Comparison of ENCODE assay signal across 18 mouse cellular contexts in the genomic region with DNA sequence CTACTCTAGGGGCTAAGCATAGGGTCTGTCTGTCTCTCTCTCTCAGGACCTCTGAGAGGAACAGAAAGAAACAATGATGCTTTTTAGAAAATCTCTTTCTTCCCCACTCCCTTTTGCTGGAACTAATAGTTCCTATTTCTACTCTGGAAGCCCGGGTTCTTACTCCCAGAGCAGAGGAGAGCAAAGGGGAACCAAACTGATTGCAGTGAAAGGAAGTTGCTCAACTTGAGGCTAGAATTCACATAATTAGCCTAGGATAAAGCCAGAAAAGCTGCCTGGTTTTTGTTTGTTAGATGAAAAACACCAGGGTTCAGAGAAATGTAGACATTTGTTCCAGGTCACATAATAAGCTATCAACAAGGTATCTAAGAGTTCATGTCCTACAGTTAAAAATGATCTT. TPM values are rescaled to one million over a fixed set of nuclear protein-coding genes. Genes with fewer than 3 reads are reported as not detected.
DNase-seq lines count a peak whose midpoint lies in the region; ATAC-seq and TF ChIP-seq lines count a peak whose summit lies in the region.
"Had no signal": no experiment of that assay in that cellular context is flagged by ENCODE, and none has a peak within 500 bp of the region (broad histone marks: within the 10 kb centered on the region; RNA-seq: fewer than 3 reads in every experiment).

No protein-coding gene starts in this region.

- peaks cover 9% of the 10 kb centered on the region for H3K79me2 ChIP-seq in MEL (ENCODE audit: control insufficient read depth, insufficient read depth, low read length, poor library complexity)

- H3K4me2 ChIP-seq in heart, embryonic 12.5 days: peak overlapping the region; percentile 19; the same call in 1 of the 2 replicates
- H3K4me2 ChIP-seq in liver, embryonic 13.5 days: peak overlapping the region; percentile 79
- no peak overlapping the region for H3K4me2 ChIP-seq in hindbrain, embryonic 11.5 days (replicated peaks; ENCODE audit: low read depth, low read length)
- H3K4me2 ChIP-seq: hindbrain, embryonic 15.5 days; midbrain, embryonic 13.5 days had no signal

- no peaks in the 10 kb centered on the region for H3K9me3 ChIP-seq in heart, embryonic 12.5 days (replicated peaks)
- H3K9me3 ChIP-seq in MEL (replicated peaks; ENCODE audit: insufficient read depth, low read length): no peaks in the 10 kb centered on the region
- H3K9me3 ChIP-seq in liver, embryonic 13.5 days (replicated peaks): no peaks in the 10 kb centered on the region
- no peaks in the 10 kb centered on the region for H3K9me3 ChIP-seq in hindbrain, embryonic 11.5 days (ENCODE audit: control insufficient read depth, low read length)
- H3K9me3 ChIP-seq: embryonic facial prominence, embryonic 10.5 days; G1E; hindbrain, embryonic 15.5 days; midbrain, embryonic 13.5 days had no signal

- H3K9ac ChIP-seq in heart, embryonic 12.5 days: no peak overlapping the region
- H3K9ac ChIP-seq in MEL (ENCODE audit: control insufficient read depth, low read depth, low read length, poor library complexity, severe bottlenecking): no peak overlapping the region; the same call in 1 of the 2 replicates
- H3K9ac ChIP-seq in liver, embryonic 13.5 days: peak overlapping the region; percentile 78
- H3K9ac ChIP-seq in hindbrain, embryonic 11.5 days (ENCODE audit: low read depth, low read length): no peak overlapping the region
- H3K9ac ChIP-seq: hindbrain, embryonic 15.5 days; midbrain, embryonic 13.5 days had no signal

- H3K36me3 ChIP-seq in heart, embryonic 12.5 days: no peaks in the 10 kb centered on the region
- peaks cover 0 to 33% of the 10 kb centered on the region in 2 experiments; a peak in 2 of 4 replicates for H3K36me3 ChIP-seq in MEL (ENCODE audit: control insufficient read depth in 1 of 2, insufficient read depth in 2 of 2, low read length in 2 of 2)
- no peaks in the 10 kb centered on the region for H3K36me3 ChIP-seq in liver, embryonic 13.5 days
- H3K36me3 ChIP-seq in small intestine, adult 2 months (ENCODE audit: control insufficient read depth, insufficient read depth, low read length): no peaks in the 10 kb centered on the region
- no peaks in the 10 kb centered on the region for H3K36me3 ChIP-seq in hindbrain, embryonic 11.5 days (ENCODE audit: control insufficient read depth, insufficient read depth, low read length)
- H3K36me3 ChIP-seq: embryonic facial prominence, embryonic 10.5 days; midbrain, embryonic 13.5 days had no signal

- H3K4me3 ChIP-seq in heart, embryonic 12.5 days: no peak overlapping the region
- H3K4me3 ChIP-seq in MEL (ENCODE audit: control insufficient read depth in 1 of 2, insufficient read depth in 1 of 2, low read depth in 2 of 2, low read length in 2 of 2): no peak overlapping the region; a peak in 1 of 4 replicates
- H3K4me3 ChIP-seq in liver, embryonic 13.5 days (replicated peaks): peak overlapping the region; percentile 70
- no peak overlapping the region for H3K4me3 ChIP-seq in small intestine, adult 2 months (ENCODE audit: low read depth, low read length)
- H3K4me3 ChIP-seq in hindbrain, embryonic 11.5 days (ENCODE audit: low read depth, low read length): no peak overlapping the region
- H3K4me3 ChIP-seq: embryonic facial prominence, embryonic 10.5 days; hindbrain, embryonic 15.5 days; midbrain, embryonic 13.5 days had no signal

- TF ChIP-seq RAD21 in MEL (IDR thresholded peaks at IDR 0.05; ENCODE audit: low read depth, low read length): no peak

- TF ChIP-seq POLR2A in MEL (IDR thresholded peaks at IDR 0.05; ENCODE audit: control insufficient read depth in 1 of 2, insufficient read depth in 1 of 2, low read depth in 1 of 2, low read length in 2 of 2, poor library complexity in 1 of 2): no peak
- no peak for TF ChIP-seq POLR2A in small intestine, adult 2 months (IDR thresholded peaks at IDR 0.05; ENCODE audit: low read depth, low read length)

- WGBS in heart, embryonic 12.5 days: 66% methylated on average over 1 of the region's 1 CpGs
- WGBS in liver, embryonic 13.5 days (ENCODE audit: insufficient replicate concordance): 34% methylated on average over 1 of the region's 1 CpGs
- 40% methylated on average over 1 of the region's 1 CpGs for WGBS in small intestine, adult 2 months
- WGBS in hindbrain, embryonic 11.5 days: 91% methylated on average over 1 of the region's 1 CpGs

- H3K27me3 ChIP-seq in heart, embryonic 12.5 days (replicated peaks): no peaks in the 10 kb centered on the region
- no peaks in the 10 kb centered on the region for H3K27me3 ChIP-seq in MEL (ENCODE audit: control insufficient read depth in 1 of 2, insufficient read depth in 2 of 2, low read length in 2 of 2)
- no peaks in the 10 kb centered on the region for H3K27me3 ChIP-seq in liver, embryonic 13.5 days
- H3K27me3 ChIP-seq in small intestine, adult 2 months (ENCODE audit: control insufficient read depth, insufficient read depth, low read length): no peaks in the 10 kb centered on the region
- H3K27me3 ChIP-seq in hindbrain, embryonic 11.5 days (ENCODE audit: control insufficient read depth, insufficient read depth, low read length): no peaks in the 10 kb centered on the region
- H3K27me3 ChIP-seq: hindbrain, embryonic 15.5 days; midbrain, embryonic 13.5 days had no signal

- DNase-seq in heart, adult 8-10 months (ENCODE audit: low spot score): no peak
- peak; percentile 48 for DNase-seq in MEL (ENCODE audit: low read depth, low spot score)
- DNase-seq in liver, embryonic 13.5 days: no peak
- no peak for DNase-seq in hindbrain, embryonic 11.5 days (ENCODE audit: low spot score)
- no peak for DNase-seq in layer of hippocampus, postnatal 14 days (ENCODE audit: low spot score in 2 of 2)
- DNase-seq in B cell, adult 2 months: no peak
- DNase-seq: adrenal gland, postnatal 25 days; cerebellum, postnatal 25 days; layer of hippocampus, adult 9-11 months; spleen, adult 18-20 months had no signal

- TF ChIP-seq EP300 in MEL (IDR thresholded peaks at IDR 0.05; ENCODE audit: low read depth in 1 of 2, low read length in 2 of 2): no peak

- no peak for ATAC-seq in heart, embryonic 12.5 days (ENCODE audit: insufficient number of reproducible peaks, low FRiP score)
- ATAC-seq in liver, embryonic 13.5 days (ENCODE audit: low read depth): no peak
- ATAC-seq in hindbrain, embryonic 11.5 days (ENCODE audit: low FRiP score): no peak
- ATAC-seq: intestine, postnatal 0 days; midbrain, embryonic 13.5 days had no signal

- H3K27ac ChIP-seq in heart, embryonic 12.5 days (ENCODE audit: poor library complexity, severe bottlenecking): no peak overlapping the region
- peak overlapping the region; percentile 54 for H3K27ac ChIP-seq in MEL (ENCODE audit: control insufficient read depth, low read depth, low read length)
- peak overlapping the region; percentile 91 for H3K27ac ChIP-seq in liver, embryonic 13.5 days
- peak overlapping the region; percentile 60 for H3K27ac ChIP-seq in small intestine, adult 2 months (ENCODE audit: insufficient read depth, low read depth, low read length)
- no peak overlapping the region for H3K27ac ChIP-seq in hindbrain, embryonic 11.5 days (ENCODE audit: low read depth, low read length)
- H3K27ac ChIP-seq: embryonic facial prominence, embryonic 10.5 days; hindbrain, embryonic 15.5 days; kidney, postnatal 0 days; midbrain, embryonic 13.5 days had no signal

- H3K4me1 ChIP-seq in heart, embryonic 12.5 days (replicated peaks): no peaks in the 10 kb centered on the region; the same call in 1 of the 2 replicates
- peaks cover 3 to 31% of the 10 kb centered on the region in 2 experiments; a peak in 3 of 4 replicates for H3K4me1 ChIP-seq in MEL (ENCODE audit: control insufficient read depth in 1 of 2, insufficient read depth in 2 of 2, low read length in 2 of 2)
- peaks cover 53% of the 10 kb centered on the region for H3K4me1 ChIP-seq in liver, embryonic 13.5 days (replicated peaks)
- peaks cover 20% of the 10 kb centered on the region; the same call in 1 of the 2 replicates for H3K4me1 ChIP-seq in small intestine, adult 2 months (ENCODE audit: control insufficient read depth, insufficient read depth, insufficient read length, low read length)
- no peaks in the 10 kb centered on the region for H3K4me1 ChIP-seq in hindbrain, embryonic 11.5 days (replicated peaks; ENCODE audit: control insufficient read depth, insufficient read depth, low read length)

- no peak for TF ChIP-seq CTCF in MEL (IDR thresholded peaks at IDR 0.05 in 2 of 3, conservative IDR thresholded peaks at IDR 0.05 in 1 of 3; ENCODE audit: control insufficient read depth in 1 of 3, insufficient read depth in 1 of 3, low read depth in 2 of 3, low read length in 3 of 3, poor library complexity in 1 of 3, severe bottlenecking in 1 of 3)
- TF ChIP-seq CTCF in small intestine, adult 2 months (IDR thresholded peaks at IDR 0.05; ENCODE audit: extremely low read depth, insufficient read length, insufficient replicate concordance, low read depth, low read length): no peak

RNA-seq across cellular contexts. Expression of a gene that starts 2.7 kb away (rescaled TPM):
- 18.5 TPM in 2 replicates for polyA plus RNA-seq in heart, embryonic 12.5 days (2016; fragmentation: Nextera tagmentation; extraction: Ambion mirVana)
- total RNA-seq in heart, adult 8-10 months (2022): 1 to 10 TPM; 5.4 to 8.0 (median 5.8) TPM
- 27.9 and 37.0 TPM in 2 replicates for total RNA-seq in MEL (2012; rRNA removed)
- 10 to 100 TPM in 1 of 2 experiments, not detected in 1; 54.1 TPM for polyA plus RNA-seq in MEL (2012; ENCODE audit: insufficient read depth in 1 of 2, insufficient read length in 2 of 2, low read depth in 1 of 2, low replicate concordance in 2 of 2, missing spikeins in 1 of 2)
- 51.6 and 54.5 TPM in 2 replicates for polyA plus RNA-seq in liver, embryonic 13.5 days (2015; fragmentation: Nextera tagmentation; extraction: Ambion mirVana)
- polyA plus RNA-seq in small intestine, adult 2 months (2012; rRNA removed): 20.3 and 31.0 TPM in 2 replicates
- polyA plus RNA-seq in hindbrain, embryonic 11.5 days (2014; fragmentation: Nextera tagmentation; extraction: Ambion mirVana): 54.9 and 56.5 TPM in 2 replicates
- total RNA-seq in layer of hippocampus, postnatal 14 days (2021): 10 to 100 TPM; 28.4 to 30.5 TPM

RNA-seq across cellular contexts. Expression of a gene that starts 33.2 kb away (rescaled TPM):
- polyA plus RNA-seq in heart, embryonic 12.5 days (2016; fragmentation: Nextera tagmentation; extraction: Ambion mirVana): 25.6 and 29.4 TPM in 2 replicates
- total RNA-seq in heart, adult 8-10 months (2022): 10 to 100 TPM; 46.2 to 56.3 (median 49.5) TPM
- total RNA-seq in MEL (2012; rRNA removed): 26.6 and 29.1 TPM in 2 replicates
- polyA plus RNA-seq in MEL (2012; ENCODE audit: insufficient read depth in 1 of 2, insufficient read length in 2 of 2, low read depth in 1 of 2, low replicate concordance in 2 of 2, missing spikeins in 1 of 2): 10 to 100 TPM in 1 of 2 experiments, not detected in 1; 21.7 TPM
- 20.2 and 22.3 TPM in 2 replicates for polyA plus RNA-seq in liver, embryonic 13.5 days (2015; fragmentation: Nextera tagmentation; extraction: Ambion mirVana)
- 6.2 and 8.7 TPM in 2 replicates for polyA plus RNA-seq in small intestine, adult 2 months (2012; rRNA removed)
- 21.7 and 25.4 TPM in 2 replicates for polyA plus RNA-seq in hindbrain, embryonic 11.5 days (2014; fragmentation: Nextera tagmentation; extraction: Ambion mirVana)
- 10 to 100 TPM; 45.3 to 47.5 TPM for total RNA-seq in layer of hippocampus, postnatal 14 days (2021)

RNA-seq across cellular contexts. Expression of a gene that starts 33.2 kb away (rescaled TPM):
- 25.7 and 26.8 TPM in 2 replicates for polyA plus RNA-seq in heart, embryonic 12.5 days (2016; fragmentation: Nextera tagmentation; extraction: Ambion mirVana)
- 10 to 100 TPM; 14.7 to 20.0 (median 18.1) TPM for total RNA-seq in heart, adult 8-10 months (2022)
- 4.8 and 6.4 TPM in 2 replicates for total RNA-seq in MEL (2012; rRNA removed)
- polyA plus RNA-seq in MEL (2012; ENCODE audit: insufficient read depth in 1 of 2, insufficient read length in 2 of 2, low read depth in 1 of 2, low replicate concordance in 2 of 2, missing spikeins in 1 of 2): 10 to 100 TPM in 1 of 2 experiments, not detected in 1; 14.6 TPM
- 8.6 and 9.6 TPM in 2 replicates for polyA plus RNA-seq in liver, embryonic 13.5 days (2015; fragmentation: Nextera tagmentation; extraction: Ambion mirVana)
- 15.4 and 27.3 TPM in 2 replicates for polyA plus RNA-seq in small intestine, adult 2 months (2012; rRNA removed)
- 26.9 and 29.0 TPM in 2 replicates for polyA plus RNA-seq in hindbrain, embryonic 11.5 days (2014; fragmentation: Nextera tagmentation; extraction: Ambion mirVana)
- total RNA-seq in layer of hippocampus, postnatal 14 days (2021): 10 to 100 TPM; 16.9 to 23.5 TPM

RNA-seq across cellular contexts. Expression of a gene that starts 53.1 kb away (rescaled TPM):
- polyA plus RNA-seq in heart, embryonic 12.5 days (2016; fragmentation: Nextera tagmentation; extraction: Ambion mirVana): 13.5 and 13.7 TPM in 2 replicates
- 1 to 10 TPM; 4.0 to 6.7 (median 5.8) TPM for total RNA-seq in heart, adult 8-10 months (2022)
- 13.7 and 19.4 TPM in 2 replicates for total RNA-seq in MEL (2012; rRNA removed)
- 10 to 100 TPM in 1 of 2 experiments, not detected in 1; 16.0 TPM for polyA plus RNA-seq in MEL (2012; ENCODE audit: insufficient read depth in 1 of 2, insufficient read length in 2 of 2, low read depth in 1 of 2, low replicate concordance in 2 of 2, missing spikeins in 1 of 2)
- 8.2 and 8.4 TPM in 2 replicates for polyA plus RNA-seq in liver, embryonic 13.5 days (2015; fragmentation: Nextera tagmentation; extraction: Ambion mirVana)
- 9.1 and 20.9 TPM in 2 replicates for polyA plus RNA-seq in small intestine, adult 2 months (2012; rRNA removed)
- polyA plus RNA-seq in hindbrain, embryonic 11.5 days (2014; fragmentation: Nextera tagmentation; extraction: Ambion mirVana): 7.4 and 7.7 TPM in 2 replicates
- 1 to 10 TPM; 1.8 to 2.0 TPM for total RNA-seq in layer of hippocampus, postnatal 14 days (2021)

RNA-seq across cellular contexts. Expression of a gene that starts 53.2 kb away (rescaled TPM):
- 57.4 and 58.2 TPM in 2 replicates for polyA plus RNA-seq in heart, embryonic 12.5 days (2016; fragmentation: Nextera tagmentation; extraction: Ambion mirVana)
- 10 to 100 TPM; 74.3 to 82.5 (median 80.1) TPM for total RNA-seq in heart, adult 8-10 months (2022)
- 23.4 and 24.0 TPM in 2 replicates for total RNA-seq in MEL (2012; rRNA removed)
- 10 to 100 TPM in 1 of 2 experiments, not detected in 1; 82.4 TPM for polyA plus RNA-seq in MEL (2012; ENCODE audit: insufficient read depth in 1 of 2, insufficient read length in 2 of 2, low read depth in 1 of 2, low replicate concordance in 2 of 2, missing spikeins in 1 of 2)
- 39.8 and 47.2 TPM in 2 replicates for polyA plus RNA-seq in liver, embryonic 13.5 days (2015; fragmentation: Nextera tagmentation; extraction: Ambion mirVana)
- polyA plus RNA-seq in small intestine, adult 2 months (2012; rRNA removed): 24.0 and 33.4 TPM in 2 replicates
- polyA plus RNA-seq in hindbrain, embryonic 11.5 days (2014; fragmentation: Nextera tagmentation; extraction: Ambion mirVana): 68.6 and 69.9 TPM in 2 replicates
- total RNA-seq in layer of hippocampus, postnatal 14 days (2021): 10 to 100 TPM; 57.5 to 59.6 TPM

Comparison
In these comparisons a context has a peak if more than half of its experiments do, and no peak if none do; other contexts are left out.
1. H3K27ac ChIP-seq: peak in MEL (single experiment), liver, embryonic 13.5 days (single experiment) and small intestine, adult 2 months (single experiment); none in heart, embryonic 12.5 days (single experiment) and hindbrain, embryonic 11.5 days (single experiment).